Mouse (Mus musculus) ovary, adult 18-20 months (tissue): ENCODE results near the gene B4galt1.

Source experiments
- DNase-seq: peaks from one replicate; pipeline ENCODE4 v3.0.0; 2022; ENCODE audit warnings: low spot score, mixed read lengths

The B4galt1 gene

DNA sequence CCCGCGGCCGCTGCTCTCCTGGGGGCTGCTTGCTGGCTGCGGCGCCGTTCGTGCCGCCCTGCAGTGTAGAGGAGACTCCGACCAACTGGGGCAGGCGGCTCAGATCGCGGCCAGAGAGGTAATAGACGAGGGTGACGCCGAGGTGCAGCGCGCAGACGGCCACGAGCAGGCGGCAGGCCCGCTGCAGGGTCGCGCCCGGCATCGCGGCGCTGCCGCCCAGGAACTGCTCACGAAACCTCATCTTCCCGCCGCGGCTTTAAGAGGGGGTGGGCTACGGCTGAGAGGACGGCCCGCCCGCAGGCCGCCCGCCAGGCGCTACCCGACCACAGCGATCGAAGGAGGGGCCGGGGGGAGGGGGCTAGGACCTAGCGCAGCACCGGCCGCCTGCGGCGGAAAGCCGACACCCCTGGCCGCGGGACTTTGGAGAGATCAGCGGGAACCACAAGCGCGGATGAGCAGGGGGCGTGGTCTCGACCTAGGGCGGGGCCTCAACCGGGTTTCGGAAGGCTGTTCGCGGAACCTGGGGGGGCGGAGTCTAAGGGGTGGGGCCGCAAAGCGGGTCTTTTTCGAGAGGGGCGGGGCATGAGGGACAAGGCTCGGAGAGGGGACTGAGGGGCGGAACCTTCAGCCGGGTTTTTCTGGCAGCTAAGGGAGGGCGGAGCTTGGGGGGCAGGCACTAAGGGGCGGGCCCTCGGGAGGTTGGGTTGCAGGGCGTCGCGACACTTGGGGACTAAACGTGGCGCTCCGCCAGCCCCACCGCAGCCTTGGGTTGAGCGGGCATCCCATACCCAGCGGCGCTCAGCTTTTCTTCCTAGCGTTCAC is at the start of gene B4galt1:
Gene B4galt1, minus strand, starts transcription at position 441 of the 822 bp plus-strand sequence.
- peak; percentile 99 for DNase-seq

DNA sequence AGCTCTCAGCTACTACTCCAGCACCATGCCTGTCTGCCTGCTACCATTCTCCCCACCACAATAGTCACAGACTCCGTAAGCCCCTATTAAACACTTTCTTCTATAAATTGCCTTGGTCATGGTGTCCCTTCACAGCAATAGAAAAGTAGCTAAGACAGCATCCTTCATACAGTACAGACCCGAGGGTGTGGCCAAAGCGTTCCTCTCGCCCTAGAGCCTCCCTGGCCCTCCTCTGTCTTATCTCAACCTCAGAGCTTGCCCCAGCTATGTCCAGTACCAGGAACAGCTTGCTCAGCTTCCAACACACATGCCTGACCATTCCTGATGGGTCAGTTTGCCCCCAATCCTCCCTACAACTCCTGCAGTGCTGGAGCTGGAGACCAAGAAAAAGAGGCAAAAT is 46.8 kb upstream of the B4galt1 start:
- DNase-seq: no peak

DNA sequence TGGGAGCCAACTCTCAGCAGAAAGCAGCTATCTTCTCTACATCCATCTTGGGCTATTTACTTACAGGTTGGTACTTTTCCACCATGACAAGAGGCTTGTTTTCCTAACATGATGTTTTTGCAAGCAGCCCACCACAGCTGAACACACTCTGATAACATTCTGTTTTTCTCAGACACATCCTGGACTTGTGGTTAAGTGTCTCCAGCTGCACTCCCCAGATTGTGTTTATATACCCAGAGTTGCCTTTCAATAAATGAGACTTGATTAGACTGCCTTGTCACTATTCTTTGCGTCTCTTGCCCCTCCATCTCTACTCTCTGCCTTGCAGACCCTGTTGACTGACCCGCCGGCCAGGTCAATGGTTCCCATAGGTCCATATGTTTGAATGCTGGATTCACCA is 46.3 kb upstream of the B4galt1 start:
- no peak for DNase-seq

DNA sequence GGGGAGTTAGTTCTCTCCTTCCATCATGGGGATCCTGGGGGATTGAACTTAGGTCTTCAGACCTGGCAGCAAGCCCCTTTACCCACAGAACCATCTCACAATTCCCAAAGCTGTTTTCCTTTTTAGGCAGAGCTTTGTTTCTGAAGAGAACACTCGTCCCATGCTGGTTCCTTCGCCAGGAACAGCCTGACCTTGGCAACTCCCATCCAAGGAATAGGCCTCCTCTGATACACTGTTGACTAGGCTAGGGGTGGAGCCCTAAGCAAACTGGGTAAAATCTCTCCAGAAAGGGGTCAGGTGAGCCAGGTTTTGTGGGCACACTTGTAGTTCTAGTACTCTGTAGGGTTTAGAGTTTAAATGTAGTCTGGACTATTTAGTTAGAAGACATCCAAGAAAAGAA is 45.5 kb upstream of the B4galt1 start:
- no peak for DNase-seq

DNA sequence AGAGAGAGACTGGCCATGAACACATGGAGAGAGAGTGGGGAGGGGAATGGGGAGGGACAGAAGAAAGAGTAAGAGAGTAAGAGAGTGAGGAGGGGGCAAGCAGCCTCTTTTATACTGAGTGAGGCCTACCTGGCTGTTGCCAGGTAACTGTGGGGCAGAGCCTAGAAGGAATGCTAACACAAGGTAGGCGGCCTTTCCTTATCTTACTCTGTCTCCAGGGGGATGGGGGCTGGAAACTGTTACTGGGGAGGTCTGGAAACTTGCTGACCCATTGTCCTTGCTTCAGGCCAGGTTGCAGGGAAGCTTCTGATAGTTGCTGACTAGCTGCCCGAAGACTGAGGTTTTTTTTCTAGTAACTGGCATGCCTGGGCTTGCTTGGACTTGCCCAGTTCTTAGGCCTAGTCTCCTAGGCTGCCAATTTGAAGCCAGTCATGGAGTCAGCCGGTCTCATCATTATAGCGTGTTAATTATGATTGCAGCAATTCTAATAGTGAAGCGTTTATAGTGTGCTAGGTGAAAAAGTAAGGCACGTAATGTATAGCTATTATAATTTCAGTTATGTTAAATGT is 44.8 kb upstream of the B4galt1 start:
- no peak for DNase-seq

DNA sequence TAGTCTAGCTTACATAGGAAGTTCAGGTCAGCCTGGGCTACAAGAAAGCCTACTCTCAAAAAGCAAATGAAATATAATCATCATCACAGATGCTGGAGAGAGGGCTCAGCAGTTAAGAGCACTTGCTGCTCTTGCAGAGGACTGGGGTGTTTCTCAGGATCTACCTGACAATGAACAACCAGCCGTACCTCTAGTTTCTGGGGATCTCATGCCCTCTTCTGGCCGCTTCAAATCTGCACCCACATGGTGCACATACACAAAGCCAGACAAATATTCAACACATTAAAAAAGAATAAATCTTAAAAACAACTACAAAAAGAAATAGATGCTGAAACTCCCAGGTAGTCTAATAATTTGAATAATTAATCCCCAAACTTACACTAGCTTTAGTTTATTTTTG is 41.8 kb upstream of the B4galt1 start:
- DNase-seq: no peak

DNA sequence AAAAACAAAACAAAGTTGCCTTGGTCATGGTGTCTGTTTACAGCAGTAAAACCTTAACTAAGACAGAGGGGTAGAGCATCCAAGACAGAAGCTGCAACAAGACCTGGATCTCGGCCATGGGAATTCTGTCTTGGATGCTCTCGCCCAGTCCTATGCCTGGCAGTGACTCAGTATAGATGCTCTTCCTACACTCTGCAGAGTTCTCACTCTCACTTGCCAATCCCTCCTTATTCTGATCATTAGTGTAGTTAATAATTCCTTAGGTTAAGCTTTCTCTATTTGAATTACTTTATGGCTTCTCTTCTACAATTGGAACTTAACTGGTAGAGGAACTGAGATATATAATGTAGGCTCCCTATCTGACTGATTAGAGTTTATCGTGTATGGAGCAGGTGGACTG is 41.3 kb upstream of the B4galt1 start:
- DNase-seq: no peak

DNA sequence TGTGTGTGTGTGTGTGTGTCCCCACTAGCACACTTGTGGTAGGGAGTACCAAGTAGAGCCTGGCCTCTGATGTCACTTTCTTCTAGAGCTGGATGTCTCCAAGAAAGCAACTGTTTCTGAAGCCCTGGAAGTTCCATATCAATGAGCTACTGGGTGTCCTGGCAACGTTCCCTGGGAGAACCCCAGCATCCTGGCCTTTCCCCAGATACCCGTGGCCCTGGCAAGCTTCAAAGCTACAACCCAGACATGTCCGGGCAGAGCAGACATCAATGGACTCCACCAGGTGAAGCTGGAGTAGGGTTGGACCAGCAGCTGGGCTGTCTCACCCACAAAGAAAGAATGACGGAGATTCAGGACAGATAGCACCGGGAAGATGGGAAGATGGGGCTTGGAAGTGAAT is 37.4 kb upstream of the B4galt1 start:
- no peak for DNase-seq

DNA sequence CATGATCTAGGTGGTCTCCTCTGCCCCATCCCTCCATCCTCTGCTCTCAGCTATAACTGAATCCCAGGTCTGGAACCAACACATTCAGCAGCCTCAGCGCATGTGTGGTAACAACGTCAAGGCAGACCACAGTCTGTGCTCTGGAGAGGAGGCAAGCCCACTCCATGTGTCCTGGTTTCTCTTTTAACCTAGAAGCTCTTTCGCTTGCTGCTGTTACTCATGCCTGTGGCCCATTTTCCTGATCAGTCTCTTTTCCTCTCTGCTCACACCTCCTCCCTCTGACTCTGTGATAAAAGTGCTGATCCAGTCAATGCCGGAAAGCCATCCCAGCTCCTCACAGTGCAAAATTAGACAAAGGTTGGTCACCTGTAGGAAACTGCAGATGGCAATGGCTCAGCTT is 36.2 kb upstream of the B4galt1 start:
- no peak for DNase-seq

DNA sequence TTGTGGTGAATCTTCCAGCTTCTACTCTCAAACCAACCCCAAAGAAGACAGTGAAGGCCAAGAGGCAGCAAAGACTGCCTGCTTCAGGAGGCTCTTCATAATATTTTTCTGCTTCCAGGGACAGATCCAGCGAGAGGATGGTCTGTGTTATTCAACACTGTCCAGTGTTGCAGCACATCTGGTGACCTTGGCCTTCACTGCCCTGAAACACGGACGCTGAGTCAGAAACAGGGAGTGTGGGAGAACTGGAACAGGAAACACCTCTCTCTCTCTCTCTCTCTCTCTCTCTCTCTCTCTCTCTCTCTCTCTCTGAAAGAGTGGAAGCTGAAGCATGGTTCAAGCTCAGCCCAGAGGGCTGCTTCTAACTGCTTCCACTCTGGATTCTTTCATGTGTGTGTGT is 35.4 kb upstream of the B4galt1 start:
- DNase-seq: peak; percentile 71

DNA sequence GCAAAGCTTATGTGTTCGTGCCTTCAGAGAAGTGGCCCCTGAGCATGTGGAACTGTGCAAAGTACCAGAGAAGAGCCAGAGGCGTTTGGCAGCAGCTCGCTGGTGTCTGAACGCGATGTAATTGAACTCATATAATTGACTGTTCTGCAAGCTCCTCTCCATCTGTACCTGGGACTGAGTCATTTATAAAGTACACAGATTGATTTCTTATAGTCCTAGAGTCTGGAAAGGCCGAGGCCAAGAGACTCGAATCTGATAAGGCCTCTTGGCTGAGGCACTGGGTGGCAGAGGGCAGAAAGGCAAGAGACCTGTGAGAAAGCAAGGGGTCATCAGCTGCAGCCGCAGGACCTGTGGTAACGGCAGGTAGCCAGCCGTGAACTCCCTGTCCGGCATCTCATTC is 35.0 kb upstream of the B4galt1 start:
- DNase-seq: no peak

DNA sequence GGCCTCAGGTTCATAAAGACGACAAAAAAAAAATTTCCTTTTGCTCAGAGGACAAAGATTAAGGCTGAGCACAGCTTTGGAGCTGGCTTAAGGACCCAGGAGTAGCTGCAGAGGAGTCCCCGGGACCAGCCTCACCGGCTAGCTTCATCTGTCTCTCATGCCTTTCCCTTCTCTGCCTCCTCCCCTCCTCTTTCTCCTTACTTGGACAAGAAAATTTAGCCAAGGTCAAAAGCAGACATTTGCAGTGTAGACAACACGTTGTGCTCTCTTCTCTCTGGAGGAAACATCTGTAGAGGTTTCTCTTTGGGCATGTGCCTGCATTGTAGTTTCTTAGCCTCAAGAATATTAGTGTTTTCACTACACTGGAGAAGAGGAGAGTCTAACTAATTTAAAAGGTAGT is 32.1 kb upstream of the B4galt1 start:
- no peak for DNase-seq

DNA sequence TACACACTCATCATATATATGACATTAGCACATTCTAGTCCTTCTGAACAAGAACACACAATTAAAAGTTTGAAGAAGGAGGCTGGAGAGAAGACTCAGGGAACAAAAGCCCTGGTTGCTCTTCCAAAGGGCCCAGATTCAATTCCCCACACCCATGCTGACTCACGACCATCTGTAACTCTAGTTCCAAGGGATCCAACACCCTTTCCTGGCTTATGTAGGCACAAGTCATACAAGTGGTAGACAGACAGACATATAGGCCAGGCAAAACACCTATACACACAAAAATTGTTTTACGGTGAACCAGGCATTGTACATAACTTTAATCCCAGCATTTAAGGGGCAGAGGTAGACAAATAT is 31.3 kb upstream of the B4galt1 start:
- DNase-seq: no peak

DNA sequence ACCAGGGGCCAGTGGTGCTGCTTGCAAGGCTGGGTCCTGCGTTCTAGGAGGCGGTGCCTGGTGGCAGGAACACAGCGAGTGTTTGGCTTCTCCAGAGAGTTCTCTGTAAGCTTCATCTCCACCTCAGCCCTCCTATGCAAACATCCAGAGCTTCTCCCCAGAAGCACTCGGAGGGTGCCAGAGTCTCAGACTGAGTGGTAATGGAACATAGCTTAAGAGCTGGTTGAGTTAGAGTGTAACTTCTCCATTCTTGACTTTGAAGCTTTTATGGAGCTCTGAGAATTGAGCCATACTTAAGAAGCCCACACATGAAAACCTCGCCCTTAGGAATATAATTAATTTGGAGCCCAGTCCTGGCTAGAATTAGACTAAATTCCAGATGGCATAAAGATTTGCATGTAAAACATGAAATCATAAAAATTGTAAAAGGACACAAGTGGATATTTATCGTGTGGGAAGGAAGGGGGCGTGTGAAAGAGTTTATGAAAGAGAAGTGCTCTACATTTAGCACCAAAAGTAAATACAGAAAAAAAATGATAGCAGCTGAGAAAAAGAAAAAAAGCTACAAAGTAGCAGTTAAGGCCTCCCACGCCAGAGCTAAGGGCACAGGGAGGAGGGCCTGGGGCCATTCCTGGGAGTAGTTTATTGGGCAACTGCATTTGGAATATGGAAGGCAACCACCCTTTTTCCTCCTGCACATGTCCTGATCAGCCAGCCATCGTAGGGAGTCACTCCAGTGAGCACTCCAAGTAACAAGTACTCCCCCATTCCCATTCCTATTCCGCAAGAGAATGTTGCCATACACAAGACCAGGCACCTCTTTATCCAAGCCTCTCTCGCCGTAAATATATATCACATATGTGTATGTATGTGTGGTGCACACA is 30.7 kb upstream of the B4galt1 start:
- DNase-seq: peak; percentile 29

DNA sequence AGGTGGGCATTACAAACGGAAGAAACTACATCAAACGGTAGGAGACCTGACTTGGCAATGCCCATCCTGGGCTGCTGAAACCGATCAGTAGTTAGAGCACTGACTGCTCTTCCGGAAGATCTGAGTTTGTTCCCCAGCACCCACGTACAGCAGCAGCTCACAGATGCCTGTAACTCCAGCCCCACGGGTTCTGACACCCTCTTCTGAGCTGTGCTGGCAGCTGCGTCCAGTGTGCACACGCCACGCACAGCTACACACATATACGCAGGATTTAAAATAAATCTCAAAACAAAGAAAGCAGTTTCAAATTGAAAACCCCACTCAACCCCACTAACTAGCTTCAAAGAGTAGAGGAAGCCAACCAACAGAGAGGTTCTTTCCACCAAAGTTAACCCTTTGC is 29.4 kb upstream of the B4galt1 start:
- no peak for DNase-seq

DNA sequence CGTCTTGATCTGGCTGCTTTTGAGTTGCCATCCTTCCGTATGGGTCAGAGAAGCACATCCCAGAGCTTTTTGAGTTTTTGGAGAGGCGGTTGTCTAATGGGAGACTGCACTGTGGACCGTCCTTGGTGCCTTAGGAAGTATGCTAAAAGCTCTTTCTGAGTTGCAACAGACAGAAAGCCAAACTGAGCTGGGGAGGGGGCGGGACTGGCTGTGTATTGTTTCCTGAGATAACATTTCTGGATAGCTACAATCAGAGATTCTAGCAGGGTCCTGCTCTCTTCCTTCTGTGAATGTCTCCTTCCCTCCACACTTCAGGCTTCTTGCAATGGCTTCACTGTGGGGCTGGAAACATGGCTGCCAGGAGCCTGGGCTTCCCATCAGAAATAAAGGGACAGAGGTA is 23.7 kb upstream of the B4galt1 start:
- DNase-seq: no peak

DNA sequence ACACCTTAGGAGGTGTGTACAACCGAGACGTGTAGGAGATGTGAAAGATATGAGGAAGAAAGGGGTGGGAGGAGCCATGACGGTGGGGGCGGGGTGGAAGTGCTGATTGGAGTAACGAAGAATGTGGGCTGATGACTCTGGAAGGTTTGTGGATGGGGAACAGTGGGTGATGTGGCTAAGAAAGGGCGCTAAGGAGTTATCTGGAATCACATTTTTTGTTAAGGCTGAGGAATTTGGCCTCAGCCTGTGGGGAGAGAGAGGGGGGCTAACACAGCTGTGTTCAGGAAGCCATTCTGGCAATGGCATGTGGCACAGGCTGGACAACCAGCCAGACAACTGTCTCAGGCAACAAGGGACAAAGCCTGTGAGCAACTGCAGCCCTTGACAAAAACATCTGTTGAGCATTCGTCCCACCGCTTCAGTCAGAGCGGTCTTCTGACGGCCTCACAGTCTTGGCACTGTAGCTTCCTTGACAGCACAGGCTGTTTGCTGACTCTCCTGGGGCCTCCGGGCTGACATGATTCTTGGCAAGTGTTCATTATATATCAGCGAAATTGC is 23.1 kb upstream of the B4galt1 start:
- DNase-seq: peak; percentile 23

DNA sequence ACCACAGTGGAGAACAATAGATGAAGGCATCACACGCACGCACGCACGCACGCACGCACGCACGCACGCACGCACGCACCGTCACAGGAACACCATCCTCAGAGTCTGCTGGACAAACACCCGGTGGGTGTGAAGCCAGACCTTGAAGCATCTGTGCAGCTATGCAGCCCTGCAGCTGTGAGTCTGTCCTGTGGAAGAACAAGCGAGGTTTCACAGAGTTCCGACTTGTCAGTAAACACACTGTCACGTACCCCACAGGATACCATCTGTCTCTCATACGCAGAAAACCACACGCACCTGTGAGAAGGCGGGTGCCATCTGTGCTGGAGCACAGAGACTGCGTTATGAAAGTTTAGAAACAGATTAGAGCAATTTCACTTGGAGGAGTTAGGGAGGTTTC is 22.0 kb upstream of the B4galt1 start:
- no peak for DNase-seq

DNA sequence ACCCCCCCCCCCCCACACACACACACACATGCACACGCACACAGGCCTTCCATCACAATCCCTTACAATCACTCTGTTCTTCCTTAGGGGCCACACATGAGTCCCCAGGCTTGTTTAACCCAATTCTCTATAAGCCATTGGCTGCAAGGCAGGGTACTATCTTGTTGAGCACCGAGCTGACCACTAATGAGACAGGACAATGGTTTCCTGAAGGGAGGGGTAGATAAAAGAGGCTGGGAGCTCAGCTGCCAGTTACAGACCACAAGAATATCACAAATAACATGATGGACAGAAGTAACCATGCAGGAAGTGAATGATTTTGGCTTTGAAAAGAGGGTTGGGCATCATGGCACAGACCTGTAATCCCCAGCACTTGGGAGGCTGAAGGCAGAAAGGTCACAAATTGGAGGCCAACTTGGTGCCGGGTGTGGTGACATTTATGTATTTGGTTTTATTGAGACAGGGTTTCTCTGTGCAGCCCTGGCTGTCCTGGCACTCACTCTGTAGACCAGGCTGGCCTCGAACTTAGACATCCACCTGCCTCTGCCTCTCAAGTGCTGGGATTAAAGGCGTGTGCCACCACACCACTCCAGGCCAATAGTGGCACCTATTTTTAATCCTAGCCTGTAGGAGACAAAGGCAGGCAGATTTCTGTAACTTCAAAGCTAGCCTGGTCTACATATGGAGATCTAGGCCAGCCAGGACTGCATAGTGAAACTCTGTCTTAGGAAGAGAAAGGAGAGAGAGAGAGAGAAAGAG is 21.2 kb upstream of the B4galt1 start:
- no peak for DNase-seq

DNA sequence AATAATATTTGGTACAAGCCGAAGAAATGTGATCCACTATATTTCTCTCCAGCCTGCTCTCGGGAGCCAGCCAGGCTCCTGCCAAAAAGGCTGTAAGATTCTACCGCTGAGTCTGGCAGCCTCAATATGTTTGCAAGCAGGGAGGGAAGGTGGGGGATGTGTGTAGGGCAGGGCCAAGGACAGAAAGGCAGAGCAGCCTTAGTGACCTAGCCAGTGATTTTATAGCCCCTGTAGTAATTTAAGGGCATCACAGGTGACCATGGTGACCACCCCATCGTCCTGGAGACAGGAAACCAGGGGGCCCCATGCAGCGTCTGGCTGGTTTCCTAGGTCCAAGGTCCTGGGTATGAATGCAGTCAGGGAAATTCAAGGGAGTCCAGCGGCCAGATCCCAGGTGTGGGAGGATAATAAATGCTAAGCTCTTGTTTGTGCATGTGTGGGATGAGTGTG is 20.4 kb upstream of the B4galt1 start:
- DNase-seq: peak; percentile 63

DNA sequence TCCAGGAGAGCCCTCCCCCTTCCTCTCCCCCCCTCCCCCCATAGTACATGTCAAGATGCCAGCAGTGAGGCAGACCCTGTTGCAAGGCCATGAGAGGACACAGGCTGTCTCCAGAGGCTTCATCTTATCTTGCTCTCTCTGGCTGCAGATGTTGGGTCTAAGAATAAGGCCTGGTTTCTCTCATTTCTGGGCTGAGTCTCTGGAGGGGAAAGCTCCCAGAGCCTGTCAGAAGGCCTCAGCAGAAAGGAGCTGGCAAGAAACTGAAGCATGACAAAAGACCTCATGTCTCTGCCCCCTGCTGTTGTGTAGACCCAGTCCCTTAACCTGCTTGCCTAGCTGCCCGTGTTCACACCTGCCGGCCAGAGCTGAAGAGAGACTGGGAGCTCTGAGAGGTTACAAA is 19.5 kb upstream of the B4galt1 start:
- no peak for DNase-seq

DNA sequence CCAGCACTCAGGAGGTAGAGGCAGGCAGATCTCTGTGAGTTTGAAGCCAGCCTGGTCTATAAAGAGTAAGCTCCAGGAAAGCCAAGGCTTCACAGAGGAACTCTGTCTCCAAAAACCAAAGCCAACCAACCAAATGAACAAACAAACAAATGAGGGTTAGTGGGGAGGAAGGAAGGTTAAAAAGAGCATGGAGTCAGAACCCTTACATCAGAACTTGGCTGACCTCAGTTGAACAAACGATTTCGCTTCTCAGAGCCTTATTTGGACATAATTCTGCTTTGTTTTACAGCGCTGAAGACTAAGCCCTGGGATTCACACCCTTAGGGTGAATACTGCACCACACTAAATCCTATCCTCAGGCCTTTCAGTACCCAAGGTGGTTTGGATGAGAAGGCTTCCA is 18.3 kb upstream of the B4galt1 start:
- no peak for DNase-seq
